18 mouse cellular contexts compared by ENCODE assay signal in genomic region chr1:45890173-45890572, GRCm38 (mm10). TPM values are rescaled to one million over a fixed set of nuclear protein-coding genes. Genes with fewer than 3 reads are reported as not detected.
"Had no signal": no experiment of that assay in that cellular context is flagged by ENCODE, and none has a peak within 500 bp of the region (broad histone marks: within the 10 kb centered on the region; RNA-seq: fewer than 3 reads in every experiment).

TSS of gene Gm5269 (minus strand) at chr1:45890273.

- H3K27me3 ChIP-seq: megakaryocyte, embryonic 14.5 days; midbrain, embryonic 13.5 days; midbrain, embryonic 15.5 days; neural tube, embryonic 12.5 days had no signal

- H3K36me3 ChIP-seq: midbrain, embryonic 13.5 days; midbrain, embryonic 15.5 days; neural tube, embryonic 12.5 days had no signal

- DNase-seq: lung, adult 18-20 months; lung, embryonic 14.5 days; lung, postnatal 10 days; right cerebral cortex, postnatal 14 days; thymus, adult 18-20 months; thymus, postnatal 14 days; thymus, postnatal 36 days had no signal

- H3K9ac ChIP-seq: lung, embryonic 14.5 days; midbrain, embryonic 13.5 days; midbrain, embryonic 15.5 days; neural tube, embryonic 12.5 days had no signal

- H3K4me2 ChIP-seq: lung, embryonic 14.5 days; midbrain, embryonic 11.5 days; midbrain, embryonic 13.5 days; midbrain, embryonic 15.5 days; neural tube, embryonic 12.5 days had no signal

- H3K4me3 ChIP-seq: megakaryocyte, embryonic 14.5 days; midbrain, embryonic 13.5 days; midbrain, embryonic 15.5 days; neural tube, embryonic 12.5 days had no signal

- H3K4me1 ChIP-seq: midbrain, embryonic 13.5 days; midbrain, embryonic 15.5 days; neural tube, embryonic 12.5 days had no signal

- H3K27ac ChIP-seq: macrophage; midbrain, embryonic 13.5 days; midbrain, embryonic 15.5 days; neural tube, embryonic 12.5 days had no signal

- H3K9me3 ChIP-seq: megakaryocyte, embryonic 14.5 days; midbrain, embryonic 13.5 days; midbrain, embryonic 15.5 days; neural tube, embryonic 12.5 days had no signal

- ATAC-seq: midbrain, embryonic 13.5 days; midbrain, embryonic 15.5 days had no signal

RNA-seq across cellular contexts. Expression of gene Gm5269, which starts in this region (rescaled TPM):
- polyA plus RNA-seq: lung, embryonic 14.5 days; lung, embryonic 16.5 days; macrophage; midbrain, embryonic 11.5 days; midbrain, embryonic 13.5 days; midbrain, embryonic 15.5 days; midbrain, postnatal 0 days; neural tube, embryonic 12.5 days; neural tube, embryonic 14.5 days; spleen, adult 2 months; thymus, postnatal 0 days had no signal
